Mouse (Mus musculus): ENCODE measurements around the gene Arid5a. TPM values are rescaled to one million over a fixed set of nuclear protein-coding genes. Genes with fewer than 3 reads are reported as not detected.

Gene Arid5a
- polyA plus RNA-seq, 1 experiment from 2014 or later: 4.0 TPM

DNA sequence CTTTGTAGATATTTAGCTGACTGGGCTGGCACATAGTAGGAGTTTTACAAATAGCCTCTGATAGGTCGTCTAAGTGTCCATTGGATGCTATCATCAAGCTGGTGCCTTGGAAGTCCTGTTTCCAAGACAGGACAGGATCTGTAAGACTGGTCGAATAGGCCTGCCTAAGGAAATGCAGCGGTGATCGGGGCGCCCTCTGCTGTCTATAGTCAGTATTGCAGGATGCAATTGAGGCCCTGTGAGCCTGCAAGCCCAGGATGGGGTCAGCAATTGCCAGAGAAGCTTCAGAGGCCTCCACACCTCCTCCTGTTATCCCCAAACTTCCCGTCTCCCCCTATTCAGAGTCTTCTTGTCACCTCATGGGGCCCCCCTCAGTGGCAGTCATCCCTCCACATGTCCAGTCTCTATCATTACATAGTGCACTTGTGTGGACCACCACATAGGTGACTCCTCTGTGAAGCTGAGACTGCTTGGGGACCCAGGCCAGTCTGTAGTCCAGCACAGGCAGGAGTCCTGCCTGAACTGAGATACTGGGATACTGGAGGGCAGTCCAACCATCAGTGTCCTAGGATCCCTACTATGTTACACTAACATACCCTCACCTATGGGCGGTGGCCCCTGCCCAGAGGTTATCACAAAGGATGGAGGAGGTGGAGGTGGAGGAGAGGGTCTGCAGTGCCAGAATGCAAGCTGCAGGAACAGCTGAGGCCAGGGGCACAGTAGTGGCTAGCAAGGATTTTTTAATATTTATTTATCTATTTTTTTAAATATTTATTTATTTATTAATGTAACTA, 30.1 kb upstream of the Arid5a start:
- Histone ChIP-seq H3K4me3 (ENCODE audit: low read depth, low read length) (no peak overlapping the region), H3K27ac (replicated peaks) (no peak overlapping the region), H3K4me1 (replicated peaks; ENCODE audit: control insufficient read depth, insufficient read depth) (peaks cover 3% of the 10 kb centered on the region; the same call in 1 of the 2 replicates), H3K36me3 (ENCODE audit: control insufficient read depth, insufficient read depth, low read length) (no peaks in the 10 kb centered on the region), H3K9me3 (ENCODE audit: control insufficient read depth, low read length) (no peaks in the 10 kb centered on the region), H3K4me2 (replicated peaks; ENCODE audit: low read depth) (no peak overlapping the region), H3K27me3 (ENCODE audit: control insufficient read depth, insufficient read depth, low read length) (no peaks in the 10 kb centered on the region), H3K9ac (ENCODE audit: low read length) (no peak overlapping the region)
- DNase-seq (ENCODE audit: low spot score) (peak; percentile 86), ATAC-seq (ENCODE audit: low FRiP score, low TSS enrichment) (no peak)
- WGBS: 22% methylated on average over 7 of the region's 7 CpGs
- TF ChIP-seq CTCF (IDR thresholded peaks at IDR 0.05; ENCODE audit: low read depth) (peak; percentile 90), EP300 (optimal IDR thresholded peaks at IDR 0.05) (no peak)

DNA sequence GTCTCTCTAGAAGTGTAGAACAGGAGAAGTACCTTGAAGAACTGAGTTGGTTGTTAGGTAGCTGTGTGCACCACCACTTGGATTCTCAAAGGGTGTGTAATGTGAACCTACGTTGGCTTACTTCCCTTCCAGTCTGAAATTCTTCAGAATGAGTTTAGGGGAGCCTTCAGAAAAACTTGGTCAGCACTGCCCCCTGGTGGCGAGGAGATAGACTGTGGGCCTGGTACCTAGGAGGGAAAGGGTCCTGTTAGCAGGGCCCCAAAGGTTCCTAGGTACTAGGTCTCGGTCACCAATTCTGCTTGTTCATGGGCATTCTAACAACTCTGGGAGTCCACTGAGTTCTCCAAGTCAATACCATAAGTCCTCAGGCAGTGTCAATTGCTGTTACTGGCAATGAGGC, 28.3 kb upstream of the Arid5a start:
- DNase-seq (ENCODE audit: low spot score): peak; percentile 89
- peak; percentile 22; the same call in 1 of the 2 replicates for ATAC-seq (ENCODE audit: low FRiP score, low TSS enrichment)
- TF ChIP-seq CTCF (IDR thresholded peaks at IDR 0.05; ENCODE audit: low read depth): peak; percentile 89
- TF ChIP-seq EP300 (optimal IDR thresholded peaks at IDR 0.05): no peak
- H3K4me3 ChIP-seq (ENCODE audit: low read depth, low read length): no peak overlapping the region
- H3K4me2 ChIP-seq (replicated peaks; ENCODE audit: low read depth): no peak overlapping the region
- H3K27me3 ChIP-seq (ENCODE audit: control insufficient read depth, insufficient read depth, low read length): no peaks in the 10 kb centered on the region
- H3K9me3 ChIP-seq (ENCODE audit: control insufficient read depth, low read length): no peaks in the 10 kb centered on the region
- H3K36me3 ChIP-seq (ENCODE audit: control insufficient read depth, insufficient read depth, low read length): no peaks in the 10 kb centered on the region
- peaks cover 3% of the 10 kb centered on the region; the same call in 1 of the 2 replicates for H3K4me1 ChIP-seq (replicated peaks; ENCODE audit: control insufficient read depth, insufficient read depth)
- no peak overlapping the region for H3K27ac ChIP-seq (replicated peaks)
- H3K9ac ChIP-seq (ENCODE audit: low read length): no peak overlapping the region
- 19% methylated on average over 3 of the region's 3 CpGs for WGBS

DNA sequence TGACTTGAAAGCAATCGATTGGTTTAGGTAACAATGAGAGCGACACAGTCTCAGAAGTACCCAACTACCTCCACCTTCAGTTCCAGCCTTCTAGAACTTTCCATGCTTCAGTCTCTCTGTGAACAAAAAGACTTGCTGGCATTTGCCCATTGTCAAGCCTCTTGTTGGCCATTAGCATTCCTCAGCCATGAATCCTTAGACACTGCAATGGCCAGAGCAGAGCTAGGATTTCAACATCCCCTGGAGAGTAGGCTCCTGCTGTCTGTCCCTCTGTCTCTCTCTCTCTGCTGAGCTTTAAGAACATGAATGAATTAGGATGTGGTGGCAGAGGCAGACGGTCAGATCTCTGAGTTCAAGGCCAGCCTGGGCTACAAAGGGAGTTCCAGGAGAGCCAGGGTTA, 26.6 kb upstream of the Arid5a start:
- H3K4me2 ChIP-seq (replicated peaks; ENCODE audit: low read depth): no peak overlapping the region
- no peak for TF ChIP-seq EP300 (optimal IDR thresholded peaks at IDR 0.05)
- no peak overlapping the region for H3K27ac ChIP-seq (replicated peaks)
- DNase-seq (ENCODE audit: low spot score) (no peak), ATAC-seq (ENCODE audit: low FRiP score, low TSS enrichment) (no peak)
- no peaks in the 10 kb centered on the region for H3K27me3 ChIP-seq (ENCODE audit: control insufficient read depth, insufficient read depth, low read length)
- WGBS: 94% methylated on average over 3 of the region's 3 CpGs
- H3K9me3 ChIP-seq (ENCODE audit: control insufficient read depth, low read length): no peaks in the 10 kb centered on the region
- H3K4me3 ChIP-seq (ENCODE audit: low read depth, low read length): no peak overlapping the region
- no peak overlapping the region for H3K9ac ChIP-seq (ENCODE audit: low read length)
- H3K36me3 ChIP-seq (ENCODE audit: control insufficient read depth, insufficient read depth, low read length): no peaks in the 10 kb centered on the region
- no peaks in the 10 kb centered on the region for H3K4me1 ChIP-seq (replicated peaks; ENCODE audit: control insufficient read depth, insufficient read depth)

DNA sequence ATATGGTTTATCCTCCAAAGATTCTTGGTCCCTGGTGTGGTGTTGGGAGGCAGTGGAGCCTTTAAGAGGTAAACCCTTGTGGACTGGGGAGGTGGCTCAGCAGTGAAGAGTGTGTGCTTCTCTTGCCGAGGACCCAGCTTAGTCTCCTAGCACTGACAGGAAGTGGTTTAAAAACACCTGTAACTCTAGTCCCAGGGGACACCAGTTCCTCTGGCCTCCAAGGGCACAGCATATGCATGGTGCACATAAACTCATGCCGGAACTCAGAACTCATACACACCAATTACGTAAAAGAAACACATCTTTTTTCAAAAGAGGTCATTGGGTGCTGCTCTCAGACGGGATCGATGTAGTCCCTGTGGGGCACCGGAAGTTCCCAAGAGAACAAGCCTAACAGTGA, 25.7 kb upstream of the Arid5a start:
- no peaks in the 10 kb centered on the region for H3K27me3 ChIP-seq (ENCODE audit: control insufficient read depth, insufficient read depth, low read length)
- DNase-seq (ENCODE audit: low spot score) (no peak), ATAC-seq (ENCODE audit: low FRiP score, low TSS enrichment) (no peak)
- no peak overlapping the region for H3K9ac ChIP-seq (ENCODE audit: low read length)
- no peak overlapping the region for H3K27ac ChIP-seq (replicated peaks)
- no peak overlapping the region for H3K4me2 ChIP-seq (replicated peaks; ENCODE audit: low read depth)
- no peaks in the 10 kb centered on the region for H3K9me3 ChIP-seq (ENCODE audit: control insufficient read depth, low read length)
- H3K36me3 ChIP-seq (ENCODE audit: control insufficient read depth, insufficient read depth, low read length): no peaks in the 10 kb centered on the region
- TF ChIP-seq EP300 (optimal IDR thresholded peaks at IDR 0.05) (no peak), CTCF (IDR thresholded peaks at IDR 0.05; ENCODE audit: low read depth) (no peak)
- H3K4me3 ChIP-seq (ENCODE audit: low read depth, low read length): no peak overlapping the region
- 83% methylated on average over 6 of the region's 6 CpGs for WGBS
- no peaks in the 10 kb centered on the region for H3K4me1 ChIP-seq (replicated peaks; ENCODE audit: control insufficient read depth, insufficient read depth)

DNA sequence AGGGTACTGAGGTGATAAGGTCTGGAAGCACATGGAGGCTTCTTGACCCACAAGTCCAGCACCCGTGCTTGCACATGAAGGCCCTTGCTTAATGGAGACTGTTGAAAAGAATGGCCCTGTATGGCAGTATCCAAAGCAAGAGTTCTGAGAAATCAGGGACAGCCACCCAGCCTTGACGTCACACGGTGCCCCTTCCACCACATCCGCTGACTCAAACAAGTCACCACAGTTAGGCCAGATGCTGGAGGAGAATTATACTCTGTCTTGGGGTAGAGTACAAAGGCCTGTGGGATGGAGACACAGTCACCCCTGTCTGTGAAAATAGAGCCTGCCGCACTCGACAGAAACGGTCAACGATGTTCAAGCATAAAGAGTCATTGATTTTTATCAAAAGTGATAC, 14.1 kb upstream of the Arid5a start:
- H3K9ac ChIP-seq (ENCODE audit: low read length): no peak overlapping the region
- H3K4me3 ChIP-seq (ENCODE audit: low read depth, low read length): no peak overlapping the region
- no peak overlapping the region for H3K4me2 ChIP-seq (replicated peaks; ENCODE audit: low read depth)
- no peaks in the 10 kb centered on the region for H3K36me3 ChIP-seq (ENCODE audit: control insufficient read depth, insufficient read depth, low read length)
- no peaks in the 10 kb centered on the region for H3K9me3 ChIP-seq (ENCODE audit: control insufficient read depth, low read length)
- H3K27ac ChIP-seq (replicated peaks): no peak overlapping the region
- TF ChIP-seq CTCF (IDR thresholded peaks at IDR 0.05; ENCODE audit: low read depth) (no peak), EP300 (optimal IDR thresholded peaks at IDR 0.05) (no peak)
- H3K27me3 ChIP-seq (ENCODE audit: control insufficient read depth, insufficient read depth, low read length): no peaks in the 10 kb centered on the region; the same call in 1 of the 2 replicates
- ATAC-seq (ENCODE audit: low FRiP score, low TSS enrichment): no peak
- DNase-seq (ENCODE audit: low spot score): no peak
- 89% methylated on average over 8 of the region's 8 CpGs for WGBS
- H3K4me1 ChIP-seq (replicated peaks; ENCODE audit: control insufficient read depth, insufficient read depth): no peaks in the 10 kb centered on the region

DNA sequence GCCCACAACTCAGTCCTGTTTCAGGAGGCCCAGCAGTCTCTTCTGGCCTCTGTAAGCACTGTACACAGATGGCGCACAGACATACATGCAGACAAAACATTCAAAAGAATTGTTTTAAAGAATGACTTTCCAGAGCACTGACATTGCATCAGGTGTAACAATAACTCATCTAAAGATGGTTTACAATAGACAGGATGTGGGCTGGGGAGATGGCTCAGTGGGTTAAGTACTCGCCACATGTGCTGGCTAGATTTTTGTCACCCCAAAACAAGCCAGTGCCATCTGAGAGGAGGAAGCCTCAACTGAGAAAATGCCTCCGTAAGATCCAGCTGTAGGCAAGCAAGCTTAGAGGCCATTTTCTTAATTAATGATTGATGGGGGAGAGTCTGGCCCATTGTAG, 13.1 kb upstream of the Arid5a start:
- no peak for TF ChIP-seq CTCF (IDR thresholded peaks at IDR 0.05; ENCODE audit: low read depth)
- no peak for TF ChIP-seq EP300 (optimal IDR thresholded peaks at IDR 0.05)

More for the DNA sequence above, 13.1 kb upstream of the Arid5a start:
- Histone ChIP-seq H3K4me2 (replicated peaks; ENCODE audit: low read depth) (no peak overlapping the region), H3K4me1 (replicated peaks; ENCODE audit: control insufficient read depth, insufficient read depth) (no peaks in the 10 kb centered on the region), H3K9ac (ENCODE audit: low read length) (no peak overlapping the region), H3K4me3 (ENCODE audit: low read depth, low read length) (no peak overlapping the region), H3K36me3 (ENCODE audit: control insufficient read depth, insufficient read depth, low read length) (no peaks in the 10 kb centered on the region), H3K27ac (replicated peaks) (no peak overlapping the region), H3K27me3 (ENCODE audit: control insufficient read depth, insufficient read depth, low read length) (no peaks in the 10 kb centered on the region; the same call in 1 of the 2 replicates), H3K9me3 (ENCODE audit: control insufficient read depth, low read length) (no peaks in the 10 kb centered on the region)
- ATAC-seq (ENCODE audit: low FRiP score, low TSS enrichment): no peak
- DNase-seq (ENCODE audit: low spot score): no peak
- 63% methylated on average over 3 of the region's 3 CpGs for WGBS
